Mouse (Mus musculus) neutrophil, adult 83 days (primary cell): ENCODE results near the gene Olfr1257. TPM values are rescaled to one million over a fixed set of nuclear protein-coding genes. Genes with fewer than 3 reads are reported as not detected.

Experiments used
- total RNA-seq, 2 experiments: library from RNA; stranded (reverse); gene quantifications; one replicate each; pipeline ENCODE4 v1.2.4; 2023

Olfr1257 gene
- total RNA-seq: not detected

DNA sequence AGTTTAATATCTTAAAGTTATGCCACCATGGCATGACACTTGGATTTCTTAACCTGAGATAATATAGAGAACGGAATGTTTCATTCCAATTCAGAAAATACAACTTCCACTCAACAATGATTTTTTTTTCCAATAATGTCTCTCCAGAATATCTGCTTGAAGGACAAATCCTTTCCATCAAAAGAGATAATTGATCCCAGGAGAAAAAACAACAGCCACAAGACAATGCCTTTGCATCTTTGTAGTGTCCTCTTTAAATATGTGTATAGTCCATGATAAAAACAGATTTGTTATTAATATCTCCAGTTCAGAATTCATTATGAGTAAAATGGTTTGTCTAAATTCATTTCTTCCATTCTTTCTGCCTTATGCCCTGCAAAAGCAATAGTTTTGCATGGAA is at the start of gene Olfr1257:
Olfr1257 (plus strand) TSS at position 301 of the 400 bp plus-strand sequence.

DNA sequence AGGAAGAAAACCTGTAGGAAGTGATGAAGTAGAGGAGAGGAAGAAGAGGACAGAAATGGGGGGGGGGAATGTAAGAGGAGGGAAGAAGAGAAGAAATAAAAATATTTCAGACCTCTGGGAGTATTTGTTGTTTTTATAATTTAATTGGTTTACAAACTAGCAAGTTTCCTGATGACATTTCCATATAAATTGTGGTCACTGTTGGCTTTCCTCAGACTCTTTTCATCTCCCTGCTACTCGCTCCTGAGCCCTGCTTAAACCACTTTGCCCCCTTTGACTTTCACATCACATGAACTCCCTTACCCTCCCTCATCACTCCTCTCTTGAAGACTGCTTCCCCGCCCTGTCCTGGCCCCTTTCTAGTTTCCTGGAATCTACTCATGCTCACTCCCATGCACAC is 36.8 kb upstream of the Olfr1257 start, which contains the start of gene Olfr1256:
Olfr1256 (minus strand) TSS at position 101 of the 400 bp plus-strand sequence.

DNA sequence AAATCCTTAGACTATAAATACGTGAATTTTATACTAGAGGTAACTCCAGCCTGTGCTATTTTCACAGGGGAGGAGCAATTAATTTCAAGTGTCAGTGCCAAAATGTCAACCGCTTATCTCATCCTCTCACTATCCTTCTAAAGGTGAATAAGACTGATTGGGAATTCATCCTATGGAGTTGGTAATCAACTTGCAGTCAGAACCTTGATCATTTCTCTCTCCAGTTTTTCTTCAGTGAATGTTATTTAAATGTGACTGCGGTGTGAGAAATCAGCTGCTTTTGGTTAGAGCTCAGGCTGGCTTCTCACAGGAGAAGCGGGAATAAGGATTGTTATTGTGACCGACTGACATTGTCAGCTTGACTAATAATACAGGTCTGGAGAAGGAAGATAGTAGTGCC is 30.1 kb upstream of the Olfr1257 start, which contains the start of gene Olfr48:
Olfr48 (minus strand) TSS at position 101 of the 400 bp plus-strand sequence.

DNA sequence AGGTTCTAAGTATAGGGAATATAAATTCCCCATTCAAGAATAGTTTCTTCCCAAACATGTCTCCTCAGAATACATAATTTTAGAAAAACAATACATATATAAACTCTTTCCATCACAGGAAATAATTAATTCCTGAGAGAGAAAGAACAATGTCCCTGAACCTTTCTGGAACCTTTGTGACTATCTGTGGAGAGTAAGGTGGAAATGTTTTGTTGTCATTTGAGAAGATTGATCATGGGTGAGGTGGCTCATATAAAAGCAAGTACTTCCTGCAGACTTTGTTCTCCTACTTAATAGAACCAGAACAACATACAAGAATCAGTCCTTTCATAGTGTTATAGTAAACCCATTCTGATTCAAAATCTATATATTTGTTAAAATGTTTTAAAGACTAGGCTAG is 48.8 kb downstream of the Olfr1257 start, which contains the start of gene Olfr1258:
Olfr1258 (plus strand) TSS at position 301 of the 400 bp plus-strand sequence.

Other genes with a start within 250 kb of the Olfr1257 start
- gene Olfr1249, start 243.5 kb upstream of the Olfr1257 start, total RNA-seq: not detected
- gene Olfr1250, start 217.0 kb upstream of the Olfr1257 start, total RNA-seq: not detected
- gene Olfr1251, start 206.5 kb upstream of the Olfr1257 start, total RNA-seq: not detected
- not detected for gene Olfr1252, start 153.4 kb upstream of the Olfr1257 start, total RNA-seq
- not detected for gene Olfr1253, start 121.3 kb upstream of the Olfr1257 start, total RNA-seq
- not detected for gene Olfr1254, start 84.8 kb upstream of the Olfr1257 start, total RNA-seq
- gene Olfr1255, start 66.4 kb upstream of the Olfr1257 start, total RNA-seq: not detected
- not detected for gene Olfr1256, start 36.9 kb upstream of the Olfr1257 start, total RNA-seq
- not detected for gene Olfr48, start 30.2 kb upstream of the Olfr1257 start, total RNA-seq
- not detected for gene Olfr1258, start 48.9 kb downstream of the Olfr1257 start, total RNA-seq
- not detected for gene Olfr1259, start 70.2 kb downstream of the Olfr1257 start, total RNA-seq
- gene Olfr1260, start 95.9 kb downstream of the Olfr1257 start, total RNA-seq: not detected
- not detected for gene Olfr1261, start 112.8 kb downstream of the Olfr1257 start, total RNA-seq
- not detected for gene Olfr1262, start 121.7 kb downstream of the Olfr1257 start, total RNA-seq
- not detected for gene Olfr1263, start 133.7 kb downstream of the Olfr1257 start, total RNA-seq
- not detected for gene Olfr1264, start 147.1 kb downstream of the Olfr1257 start, total RNA-seq
- not detected for gene Olfr1265, start 156.9 kb downstream of the Olfr1257 start, total RNA-seq
- not detected for gene Olfr140, start 185.2 kb downstream of the Olfr1257 start, total RNA-seq
- not detected for gene Olfr1269, start 243.0 kb downstream of the Olfr1257 start, total RNA-seq